13 mouse cellular contexts compared by ENCODE assay signal in the genomic region with DNA sequence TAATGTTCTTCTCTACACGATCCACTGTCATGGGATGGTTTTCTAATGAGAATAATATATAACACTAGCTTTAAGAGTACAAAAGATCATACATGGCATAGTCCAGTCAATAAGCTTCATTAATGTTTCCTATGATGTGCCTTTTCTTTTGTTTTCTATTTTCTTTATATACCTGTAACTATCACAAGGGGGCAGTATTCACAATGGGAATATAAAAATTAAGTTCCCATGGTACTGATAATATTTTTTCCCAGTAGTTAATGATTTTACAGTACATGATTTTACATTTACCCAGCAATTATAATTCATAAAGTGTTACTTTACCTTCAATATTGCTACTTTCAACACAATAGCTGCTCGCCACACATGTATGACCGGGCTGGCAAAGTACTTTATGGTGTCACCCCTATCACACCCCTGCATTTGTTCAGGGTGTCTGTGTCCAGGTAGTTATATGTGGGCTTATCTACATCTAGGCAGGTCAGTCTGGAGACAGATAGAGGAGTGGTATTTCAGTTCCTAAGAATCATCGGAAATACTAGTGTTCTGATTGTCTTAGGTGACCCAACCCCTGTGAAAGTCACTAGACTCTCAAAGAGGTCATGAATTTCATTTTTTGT.
A peak's percentile ranks its signal among the peaks of the same experiment; 100 is the strongest.
DNase-seq lines count a peak whose midpoint lies in the region; ATAC-seq and TF ChIP-seq lines count a peak whose summit lies in the region.
"Had no signal": no experiment of that assay in that cellular context is flagged by ENCODE, and none has a peak within 500 bp of the region (broad histone marks: within the 10 kb centered on the region; RNA-seq: fewer than 3 reads in every experiment).

No protein-coding gene starts in this region.

- 90% methylated on average over 4 of the region's 4 CpGs for WGBS in cerebellum, adult 2 months

- no peak for TF ChIP-seq POLR2A in cerebellum, adult 2 months (IDR thresholded peaks at IDR 0.05; ENCODE audit: borderline replicate concordance, insufficient read depth, low read length)

- DNase-seq in cerebellum, adult 2 months = no peak
- DNase-seq in cerebellum, adult 11-12 months = no peak
- no peak for DNase-seq in layer of hippocampus, adult 2 months (ENCODE audit: low spot score in 2 of 2)
- no peak for DNase-seq in layer of hippocampus, postnatal 25 days (ENCODE audit: extremely low spot score in 1 of 2, low spot score in 1 of 2)
- no peak for DNase-seq in adrenal gland, adult 18-20 months (ENCODE audit: low spot score in 2 of 2)
- no peak for DNase-seq in cerebellum, postnatal 36 days
- DNase-seq: adrenal gland, postnatal 14 days; gastrocnemius, postnatal 25 days; kidney, adult 11 months; left cerebral cortex, postnatal 4 days; thymus, postnatal 25 days had no signal

- no peaks in the 10 kb centered on the region for H3K4me1 ChIP-seq in cerebellum, adult 2 months (ENCODE audit: control insufficient read depth, insufficient read depth, low read length)
- H3K4me1 ChIP-seq in E14TG2a.4 (replicated peaks; ENCODE audit: low read depth, low read length) = no peaks in the 10 kb centered on the region

- H3K36me3 ChIP-seq in E14TG2a.4 (ENCODE audit: insufficient read depth, low read length) = no peaks in the 10 kb centered on the region

- no peak overlapping the region for H3K4me3 ChIP-seq in cerebellum, adult 2 months (replicated peaks; ENCODE audit: insufficient read depth, low read depth, low read length)
- H3K4me3 ChIP-seq in layer of hippocampus, adult 2 months = no peak overlapping the region
- H3K4me3 ChIP-seq in E14TG2a.4 (replicated peaks; ENCODE audit: low read length) = no peak overlapping the region

- no peaks in the 10 kb centered on the region for H3K27me3 ChIP-seq in cerebellum, adult 2 months (ENCODE audit: control insufficient read depth, insufficient read depth, low read length)
- H3K27me3 ChIP-seq in E14TG2a.4 (ENCODE audit: insufficient read depth, low read length) = no peaks in the 10 kb centered on the region

- no peak overlapping the region for H3K27ac ChIP-seq in cerebellum, adult 2 months (ENCODE audit: insufficient read depth, low read length)
- H3K27ac ChIP-seq in layer of hippocampus, adult 2 months = no peak overlapping the region

- ATAC-seq in megakaryocyte, adult 5-6 weeks (ENCODE audit: poor library complexity, severe bottlenecking) = peak; percentile 54; the same call in 1 of the 2 replicates

- no peaks in the 10 kb centered on the region for H3K9me3 ChIP-seq in E14TG2a.4 (ENCODE audit: low read length)

- 0 out of 2 replicates have a peak, but pooled peaks have one; percentile 17 for TF ChIP-seq CTCF in cerebellum, adult 2 months (IDR thresholded peaks at IDR 0.05; ENCODE audit: borderline replicate concordance, insufficient read depth, low read depth, low read length)
- peak; percentile 85 for TF ChIP-seq CTCF in layer of hippocampus, adult 2 months (conservative IDR thresholded peaks at IDR 0.05)
- peak; percentile 48 for TF ChIP-seq CTCF in E14TG2a.4 (conservative IDR thresholded peaks at IDR 0.05; ENCODE audit: low read length)

Comparison
In these comparisons a context has a peak if more than half of its experiments do, and no peak if none do; other contexts are left out.
1. CTCF ChIP-seq: peak in every context shown above with its lines; median percentile 85 in layer of hippocampus, adult 2 months; 48 in E14TG2a.4; 17 in cerebellum, adult 2 months.